Mouse (Mus musculus) macrophage (primary cell): ENCODE measurements at regions not wholly inside any gene's neighbourhood (a gene's known extent, or its start where the extent isn't known, plus 50 kb on each side); places are given as distances from the start of the nearest gene placed in this dataset.
A peak's percentile ranks its signal among the peaks of the same experiment; 100 is the strongest.

Source experiments
- H3K27ac ChIP-seq: fragments of 350-480 bp; formaldehyde crosslinking; 2 replicates; pipeline ENCODE4 v1.9.0; 2021
- H3K36me3 ChIP-seq: fragments of 350-480 bp; formaldehyde crosslinking; 2 replicates; pipeline ENCODE4 v1.9.0; 2021; ENCODE audit errors: inconsistent target
- H3K4me3 ChIP-seq: fragments of 350-480 bp; formaldehyde crosslinking; 2 replicates; pipeline ENCODE4 v1.9.0; 2021; ENCODE audit errors: inconsistent target
- H3K79me2 ChIP-seq: fragments of 350-480 bp; formaldehyde crosslinking; 2 replicates; pipeline ENCODE4 v1.9.0; 2021; ENCODE audit errors: inconsistent target
- WGBS: methylation state at CpG from one replicate; pipeline ENCODE4 v1.1.7; 2026; ENCODE audit warnings: inconsistent platforms; ENCODE audit not compliant: missing documents; 5-methylcytosine and 5-hydroxymethylcytosine counted together

DNA sequence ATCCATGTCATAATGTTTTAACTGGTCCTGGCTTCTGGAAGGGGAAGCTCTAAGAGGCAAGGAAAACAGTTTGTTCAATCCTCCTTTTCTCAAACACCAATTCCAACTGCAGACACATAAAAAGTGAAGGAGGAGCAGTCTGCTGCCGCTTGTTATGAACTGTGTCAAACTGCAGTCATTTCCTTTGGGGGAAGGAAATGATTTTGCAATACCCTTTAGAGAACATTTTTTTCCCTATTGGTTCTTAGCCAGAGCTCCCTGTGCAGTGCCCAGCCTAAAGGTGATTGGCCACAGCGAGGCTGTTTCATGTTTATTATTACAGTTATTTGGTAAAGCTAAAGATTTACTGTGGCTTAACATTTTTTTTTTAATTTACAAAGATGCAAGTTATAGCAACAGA is 1132.6 kb upstream of the Fbxo33 start:
- Histone ChIP-seq H3K27ac (no peak overlapping the region), H3K36me3 (no peaks in the 10 kb centered on the region), H3K79me2 (no peaks in the 10 kb centered on the region), H3K4me3 (no peak overlapping the region)
- 32% methylated on average over 2 of the region's 2 CpGs for WGBS

DNA sequence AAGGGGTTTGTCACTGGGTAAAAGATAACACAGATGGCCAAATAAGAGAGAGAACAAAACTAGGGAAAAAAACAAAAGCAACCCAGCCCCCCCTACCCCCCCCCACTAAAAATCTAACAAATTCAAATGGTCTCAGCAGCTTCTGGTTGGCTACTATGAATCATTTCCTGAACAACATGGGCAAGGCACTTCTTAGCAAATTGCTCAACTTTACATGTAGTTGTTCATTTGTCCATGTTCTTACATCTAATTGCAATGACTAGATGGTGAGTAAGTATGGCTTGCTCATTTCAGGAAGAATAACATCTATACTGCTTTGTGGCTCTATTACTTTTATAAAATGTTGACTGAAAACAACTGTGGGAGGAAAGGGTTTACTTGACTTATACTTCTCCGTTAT is 1124.9 kb upstream of the Fbxo33 start:
- H3K36me3 ChIP-seq, result no peaks in the 10 kb centered on the region
- WGBS, result 77% methylated on average over 1 of the region's 1 CpGs
- H3K79me2 ChIP-seq, result no peaks in the 10 kb centered on the region
- H3K27ac ChIP-seq, result no peak overlapping the region
- H3K4me3 ChIP-seq, result no peak overlapping the region

GRCm38 (mm10) chr12:60320063-60320462 is 1100.5 kb upstream of the Fbxo33 start:
- Histone ChIP-seq H3K79me2 (no peaks in the 10 kb centered on the region), H3K36me3 (no peaks in the 10 kb centered on the region), H3K4me3 (no peak overlapping the region), H3K27ac (no peak overlapping the region)
- 89% methylated on average over 6 of the region's 6 CpGs for WGBS

DNA sequence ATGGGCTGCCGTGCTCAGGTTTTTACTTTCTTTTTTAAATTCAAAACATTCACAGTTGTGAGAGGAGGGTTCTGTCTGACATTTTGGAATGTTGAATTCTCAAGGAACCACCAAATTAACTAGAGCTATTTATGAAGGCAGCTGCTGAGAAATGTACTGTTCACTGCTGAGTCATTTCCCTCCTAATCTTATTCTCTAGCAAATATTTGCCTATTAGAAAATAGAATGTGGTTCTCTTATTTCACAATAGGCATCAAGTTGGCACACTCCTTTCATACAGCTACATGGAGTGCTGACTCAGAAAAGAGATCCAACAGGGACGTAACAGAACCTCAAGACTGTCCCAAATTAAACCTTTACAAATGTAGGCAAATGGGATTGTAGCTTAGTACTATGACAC is 1073.1 kb upstream of the Fbxo33 start:
- no peaks in the 10 kb centered on the region for H3K36me3 ChIP-seq
- H3K27ac ChIP-seq, result peak overlapping the region; percentile 52
- 51% methylated on average over 2 of the region's 2 CpGs for WGBS
- no peak overlapping the region for H3K4me3 ChIP-seq
- no peaks in the 10 kb centered on the region for H3K79me2 ChIP-seq

- 97% methylated on average over 2 of the region's 2 CpGs for WGBS
- no peak overlapping the region for H3K27ac ChIP-seq
Observed at GRCm38 (mm10) chr12:60288817-60289216, 1069.3 kb upstream of the Fbxo33 start.

DNA sequence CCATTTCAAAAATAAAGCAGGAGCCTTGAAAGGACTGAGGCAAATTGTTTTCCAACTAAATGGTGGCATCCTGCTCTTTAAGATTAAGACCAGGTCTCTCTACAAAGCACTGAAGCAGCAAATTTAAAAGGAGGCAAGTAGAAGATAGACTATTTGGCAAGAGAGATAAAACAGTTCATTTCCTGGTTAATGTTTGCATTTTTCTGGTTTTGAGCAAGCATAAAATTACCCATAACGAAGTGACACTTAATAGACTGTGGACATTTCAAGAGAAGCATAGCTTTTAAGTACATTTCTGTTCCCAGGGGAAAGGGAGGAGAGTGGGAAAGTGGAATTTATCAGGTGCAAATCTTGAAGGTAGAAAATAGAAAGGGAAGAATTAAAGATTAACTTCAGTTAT is 1035.8 kb upstream of the Fbxo33 start:
- no peaks in the 10 kb centered on the region for H3K36me3 ChIP-seq
- 50% methylated on average over 1 of the region's 1 CpGs for WGBS
- H3K4me3 ChIP-seq, result no peak overlapping the region
- no peak overlapping the region for H3K27ac ChIP-seq
- no peaks in the 10 kb centered on the region for H3K79me2 ChIP-seq

More at GRCm38 (mm10) chr12:60288817-60289216, 1069.3 kb upstream of the Fbxo33 start:
- H3K4me3 ChIP-seq, result no peak overlapping the region
- H3K79me2 ChIP-seq, result no peaks in the 10 kb centered on the region
- no peaks in the 10 kb centered on the region for H3K36me3 ChIP-seq

DNA sequence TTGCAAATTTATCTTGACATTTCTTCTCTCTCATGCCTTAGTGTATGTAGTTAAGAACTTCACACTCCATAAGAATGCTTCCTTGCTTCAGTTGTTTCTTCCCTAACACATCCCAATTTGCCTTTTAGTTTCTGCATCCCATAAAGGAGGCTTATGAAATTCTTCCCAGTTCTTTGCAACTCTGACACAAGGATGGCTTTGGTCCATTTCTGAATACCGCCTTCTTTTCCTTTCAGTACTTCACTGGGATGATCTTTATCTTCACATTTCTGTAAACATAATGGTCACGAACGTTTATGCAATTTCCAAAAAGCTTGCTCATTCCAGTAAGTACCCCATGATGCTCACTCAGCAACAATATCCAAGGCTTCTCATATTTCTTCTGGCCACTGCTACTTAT is 994.5 kb upstream of the Fbxo33 start:
- no peak overlapping the region for H3K27ac ChIP-seq
- no peaks in the 10 kb centered on the region for H3K79me2 ChIP-seq
- no peaks in the 10 kb centered on the region for H3K36me3 ChIP-seq
- no peak overlapping the region for H3K4me3 ChIP-seq
- WGBS, result 71% methylated on average over 3 of the region's 3 CpGs

DNA sequence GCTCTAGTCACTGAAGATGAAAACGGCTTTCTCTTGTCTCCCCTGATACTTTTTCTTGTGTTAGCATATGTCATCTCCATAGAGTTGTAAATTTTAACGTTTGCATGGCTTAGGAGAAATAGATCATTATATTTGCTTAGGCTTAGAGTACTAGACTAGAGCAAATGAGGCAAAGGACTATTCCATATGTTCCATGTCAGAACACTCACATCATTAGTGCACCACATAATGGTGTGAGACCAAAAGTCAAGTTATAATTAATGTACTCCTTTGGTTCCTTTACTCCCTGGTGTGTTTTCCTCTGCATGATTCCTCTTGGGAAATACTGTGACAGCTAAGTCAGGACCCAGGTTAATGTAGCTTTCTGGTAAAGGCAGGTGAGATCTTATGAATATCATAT is 956.2 kb upstream of the Fbxo33 start:
- WGBS, result 61% methylated on average over 2 of the region's 2 CpGs
- Histone ChIP-seq H3K79me2 (no peaks in the 10 kb centered on the region), H3K4me3 (no peak overlapping the region), H3K27ac (no peak overlapping the region), H3K36me3 (no peaks in the 10 kb centered on the region)

DNA sequence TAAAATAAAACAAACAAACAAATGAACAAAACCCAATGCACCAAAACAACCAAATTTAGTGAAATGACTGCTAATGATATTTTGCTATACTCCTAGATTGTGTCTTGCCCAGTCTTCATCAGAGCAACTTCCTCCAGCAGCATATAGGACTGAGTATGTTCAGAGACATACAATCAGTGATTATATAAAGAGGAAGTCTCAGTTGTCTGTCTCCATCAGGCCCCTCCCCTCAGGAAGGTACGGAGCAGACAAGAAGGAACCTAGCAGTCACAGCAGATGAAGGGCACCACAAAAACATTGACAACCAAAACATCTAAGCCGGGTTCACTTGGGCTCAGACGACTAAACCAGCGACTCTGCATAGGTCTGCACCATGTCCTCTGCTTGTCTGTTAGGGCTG is 930.7 kb upstream of the Fbxo33 start:
- 78% methylated on average over 4 of the region's 4 CpGs for WGBS
- H3K27ac ChIP-seq, result no peak overlapping the region
- H3K36me3 ChIP-seq, result no peaks in the 10 kb centered on the region
- no peaks in the 10 kb centered on the region for H3K79me2 ChIP-seq
- H3K4me3 ChIP-seq, result no peak overlapping the region

DNA sequence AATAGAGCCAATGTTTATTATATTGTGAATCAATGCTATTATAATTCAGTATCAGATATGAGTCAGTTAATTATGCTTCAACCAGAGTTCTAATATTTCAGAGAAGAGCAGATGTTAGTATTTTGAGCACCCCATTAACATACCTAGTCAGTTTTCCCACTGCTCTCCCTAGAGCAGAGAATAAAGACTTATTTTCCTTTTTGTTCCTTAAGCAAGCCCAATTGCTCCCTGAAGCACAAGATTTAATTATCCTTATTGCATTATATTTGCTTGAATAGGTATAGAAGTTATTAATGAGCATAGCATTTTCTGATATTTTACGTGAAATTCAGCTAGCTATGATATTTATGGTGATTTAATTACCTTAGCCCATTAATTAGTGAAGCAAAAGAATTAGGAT is 927.8 kb upstream of the Fbxo33 start:
- 38% methylated on average over 1 of the region's 1 CpGs for WGBS
- H3K79me2 ChIP-seq, result no peaks in the 10 kb centered on the region
- H3K36me3 ChIP-seq, result no peaks in the 10 kb centered on the region
- H3K4me3 ChIP-seq, result no peak overlapping the region
- no peak overlapping the region for H3K27ac ChIP-seq
